Mouse (Mus musculus): ENCODE data around the gene Tnnc1. TPM values are rescaled to one million over a fixed set of nuclear protein-coding genes. Genes with fewer than 3 reads are reported as not detected.

Tnnc1 gene
- polyA plus RNA-seq, 1 experiment from 2014 or later = 77.2 TPM

DNA sequence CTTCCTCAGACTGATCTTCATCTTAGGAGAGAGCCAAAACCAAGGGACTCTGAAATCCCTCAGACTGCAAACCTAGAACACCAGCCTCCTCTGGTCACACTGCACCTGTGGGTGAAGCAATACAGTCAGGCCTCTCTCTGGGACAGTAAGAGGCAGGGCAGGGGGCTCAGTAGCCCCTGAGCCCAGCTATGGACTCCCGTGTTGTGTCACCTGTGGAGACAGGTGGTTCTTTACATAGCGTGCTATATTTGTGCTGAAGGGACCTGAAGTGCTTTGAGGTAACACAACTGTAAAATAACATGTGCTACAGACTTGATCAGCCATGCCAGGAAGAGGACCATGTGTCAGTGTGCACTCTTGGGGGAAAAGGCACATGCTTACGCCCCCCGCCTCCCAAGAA lies 12.6 kb upstream of the Tnnc1 start:
- H3K4me2 ChIP-seq (replicated peaks; ENCODE audit: low read depth, low read length) = peak overlapping the region; percentile 27
- WGBS = 87% methylated on average over 4 of the region's 4 CpGs
- no peak overlapping the region for H3K4me3 ChIP-seq (ENCODE audit: low read depth, low read length)
- no peaks in the 10 kb centered on the region for H3K9me3 ChIP-seq (ENCODE audit: low read length)
- peak overlapping the region; percentile 84 for H3K27ac ChIP-seq (ENCODE audit: low read length)
- H3K36me3 ChIP-seq (ENCODE audit: insufficient read depth, low read length) = peaks cover 11% of the 10 kb centered on the region; the same call in 1 of the 2 replicates
- H3K4me1 ChIP-seq (ENCODE audit: insufficient read depth, low read depth, low read length) = peaks cover 21% of the 10 kb centered on the region; the same call in 1 of the 2 replicates
- no peak for DNase-seq (ENCODE audit: low spot score)
- no peak overlapping the region for H3K9ac ChIP-seq (replicated peaks; ENCODE audit: low read depth)
- TF ChIP-seq EP300 (IDR thresholded peaks at IDR 0.05) = no peak
- no peak for TF ChIP-seq CTCF (IDR thresholded peaks at IDR 0.05)
- no peak for ATAC-seq
- no peaks in the 10 kb centered on the region for H3K27me3 ChIP-seq (replicated peaks; ENCODE audit: insufficient read depth, low read length)

DNA sequence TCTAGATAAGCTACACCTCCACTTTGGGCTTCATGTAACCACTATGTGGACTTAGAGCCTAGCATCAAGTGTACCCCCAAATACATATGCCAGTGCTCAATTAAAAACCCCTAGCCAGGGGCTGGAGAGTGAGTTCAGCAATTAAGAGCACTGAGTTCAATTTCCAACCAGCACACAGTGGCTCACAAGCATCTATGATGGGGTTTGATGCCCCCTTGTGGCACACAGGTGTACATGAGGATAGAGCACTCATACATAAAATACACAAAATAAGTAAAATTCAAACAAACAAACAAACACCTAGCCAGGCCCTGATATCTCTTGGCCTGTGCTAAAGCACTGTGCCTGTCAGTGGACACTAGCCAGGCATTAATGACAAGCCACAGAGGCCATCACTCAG lies 12.1 kb upstream of the Tnnc1 start:
- Histone ChIP-seq H3K4me1 (ENCODE audit: insufficient read depth, low read depth, low read length) (peaks cover 21% of the 10 kb centered on the region; the same call in 1 of the 2 replicates), H3K4me3 (ENCODE audit: low read depth, low read length) (no peak overlapping the region), H3K27ac (ENCODE audit: low read length) (peak overlapping the region; percentile 84), H3K4me2 (replicated peaks; ENCODE audit: low read depth, low read length) (no peak overlapping the region), H3K27me3 (replicated peaks; ENCODE audit: insufficient read depth, low read length) (no peaks in the 10 kb centered on the region), H3K36me3 (ENCODE audit: insufficient read depth, low read length) (peaks cover 8% of the 10 kb centered on the region; the same call in 1 of the 2 replicates), H3K9me3 (ENCODE audit: low read length) (no peaks in the 10 kb centered on the region), H3K9ac (replicated peaks; ENCODE audit: low read depth) (no peak overlapping the region)
- TF ChIP-seq EP300 (IDR thresholded peaks at IDR 0.05) (no peak), CTCF (IDR thresholded peaks at IDR 0.05) (peak; percentile 76)
- DNase-seq (ENCODE audit: low spot score) = peak; percentile 63
- no peak for ATAC-seq

DNA sequence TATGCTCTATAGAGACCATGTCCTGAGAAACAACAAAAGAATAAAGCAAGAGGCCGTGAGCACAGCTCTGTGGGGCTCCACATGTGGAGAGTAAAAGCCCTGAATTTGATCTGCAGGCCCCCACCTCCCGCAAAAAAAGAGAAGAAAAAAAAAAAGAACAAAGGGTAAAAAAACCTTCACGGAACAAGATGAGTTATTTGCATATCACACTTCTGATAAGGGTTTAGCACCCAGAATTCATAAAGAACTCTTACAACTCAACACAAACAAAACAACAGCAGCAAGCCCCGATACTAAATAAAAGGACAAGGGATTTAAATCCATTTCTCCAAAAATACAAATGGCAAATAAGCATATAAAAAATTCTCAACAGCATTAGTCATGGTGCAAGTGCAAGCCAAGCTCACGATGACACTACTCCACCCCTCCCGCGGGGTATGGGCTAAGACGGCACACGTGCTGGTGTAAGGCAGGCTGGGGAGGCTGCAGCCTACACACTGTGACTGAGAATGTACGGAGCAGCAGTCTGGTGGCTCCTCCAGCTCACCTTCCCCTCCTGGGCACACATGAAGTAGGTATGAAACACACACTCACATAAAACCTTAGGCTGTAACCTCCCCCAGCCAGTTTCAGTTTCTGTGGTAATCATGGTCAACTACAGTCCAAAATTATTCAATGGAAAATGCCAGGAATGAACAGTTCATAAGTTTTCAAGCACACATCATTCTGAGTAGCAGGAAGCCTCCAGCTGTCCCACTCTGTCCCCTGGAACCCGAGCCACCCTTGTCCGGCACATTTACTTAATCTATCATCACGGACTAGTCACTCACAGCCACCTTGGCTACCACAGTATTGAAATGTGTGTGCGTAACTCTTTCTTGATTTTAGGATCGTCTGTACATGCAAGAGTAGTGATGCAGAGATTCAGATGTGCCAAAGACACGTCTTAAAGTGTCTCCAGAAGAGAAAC lies 10.3 kb upstream of the Tnnc1 start:
- WGBS = 35% methylated on average over 16 of the region's 16 CpGs
- Histone ChIP-seq H3K9me3 (ENCODE audit: low read length) (no peaks in the 10 kb centered on the region), H3K4me1 (ENCODE audit: insufficient read depth, low read depth, low read length) (peaks cover 21% of the 10 kb centered on the region; the same call in 1 of the 2 replicates), H3K36me3 (ENCODE audit: insufficient read depth, low read length) (peaks cover 4% of the 10 kb centered on the region; the same call in 1 of the 2 replicates), H3K27me3 (replicated peaks; ENCODE audit: insufficient read depth, low read length) (no peaks in the 10 kb centered on the region), H3K4me2 (replicated peaks; ENCODE audit: low read depth, low read length) (peak overlapping the region; percentile 27; the same call in 1 of the 2 replicates), H3K9ac (replicated peaks; ENCODE audit: low read depth) (no peak overlapping the region), H3K4me3 (ENCODE audit: low read depth, low read length) (no peak overlapping the region), H3K27ac (ENCODE audit: low read length) (peak overlapping the region; percentile 68)
- DNase-seq (ENCODE audit: low spot score) (peak; percentile 91), ATAC-seq (peak; percentile 69)
- TF ChIP-seq CTCF (IDR thresholded peaks at IDR 0.05) = no peak
- TF ChIP-seq EP300 (IDR thresholded peaks at IDR 0.05) = peak; percentile 76

DNA sequence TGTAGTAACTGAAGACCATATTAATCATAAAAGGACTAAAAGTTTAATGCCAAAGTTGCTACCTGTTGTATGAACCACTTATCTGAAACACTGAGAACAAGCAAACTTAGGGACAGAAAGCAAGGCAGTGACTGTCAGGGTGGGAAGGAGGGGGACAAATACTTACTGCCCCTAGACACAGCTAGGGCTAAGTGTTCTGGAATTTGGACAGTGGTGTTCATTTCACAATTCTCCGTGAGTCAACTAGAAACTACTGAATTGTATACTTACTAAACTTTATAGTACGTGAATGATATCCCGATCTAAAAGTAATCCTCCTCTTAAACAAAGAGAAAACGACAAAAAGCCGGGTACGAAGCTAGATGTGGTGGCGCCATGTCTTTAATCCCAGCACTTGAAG lies 8.5 kb upstream of the Tnnc1 start:
- Histone ChIP-seq H3K27ac (ENCODE audit: low read length) (peak overlapping the region; percentile 45), H3K27me3 (replicated peaks; ENCODE audit: insufficient read depth, low read length) (no peaks in the 10 kb centered on the region), H3K4me2 (replicated peaks; ENCODE audit: low read depth, low read length) (no peak overlapping the region), H3K36me3 (ENCODE audit: insufficient read depth, low read length) (peaks cover 15% of the 10 kb centered on the region; the same call in 1 of the 2 replicates), H3K9me3 (ENCODE audit: low read length) (no peaks in the 10 kb centered on the region), H3K9ac (replicated peaks; ENCODE audit: low read depth) (no peak overlapping the region), H3K4me3 (ENCODE audit: low read depth, low read length) (no peak overlapping the region), H3K4me1 (ENCODE audit: insufficient read depth, low read depth, low read length) (peaks cover 21% of the 10 kb centered on the region; the same call in 1 of the 2 replicates)
- 69% methylated on average over 7 of the region's 7 CpGs for WGBS
- DNase-seq (ENCODE audit: low spot score) = peak; percentile 67
- TF ChIP-seq CTCF (IDR thresholded peaks at IDR 0.05) = no peak
- TF ChIP-seq EP300 (IDR thresholded peaks at IDR 0.05) = 0 out of 2 replicates have a peak, but pooled peaks have one; percentile 6
- no peak for ATAC-seq

DNA sequence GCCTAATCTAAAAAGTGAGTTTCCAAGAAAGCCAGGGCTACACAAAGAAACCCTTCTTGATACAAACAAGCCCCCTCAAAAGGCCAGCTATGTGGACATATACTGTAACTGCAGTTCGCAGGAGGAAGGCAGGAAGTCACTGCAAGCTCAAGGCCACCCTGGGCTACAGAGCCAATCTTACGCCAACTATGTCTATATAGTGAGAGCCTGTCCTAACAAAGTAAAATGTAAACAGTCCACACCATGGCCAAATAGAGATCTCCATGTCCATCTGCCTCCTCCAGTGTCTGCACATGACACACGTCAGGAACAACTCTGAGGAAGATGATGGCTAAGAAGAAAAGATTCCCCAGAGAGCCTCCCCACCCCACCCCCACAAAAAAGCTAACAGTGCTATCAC lies 8.1 kb upstream of the Tnnc1 start:
- TF ChIP-seq EP300 (IDR thresholded peaks at IDR 0.05) (no peak), CTCF (IDR thresholded peaks at IDR 0.05) (peak; percentile 22; the same call in 1 of the 2 replicates)
- 0 out of 2 replicates have a peak, but pooled peaks have one; percentile 7 for ATAC-seq
- Histone ChIP-seq H3K27ac (ENCODE audit: low read length) (peak overlapping the region; percentile 45; the same call in 1 of the 2 replicates), H3K27me3 (replicated peaks; ENCODE audit: insufficient read depth, low read length) (no peaks in the 10 kb centered on the region), H3K4me1 (ENCODE audit: insufficient read depth, low read depth, low read length) (peaks cover 19% of the 10 kb centered on the region; the same call in 1 of the 2 replicates), H3K36me3 (ENCODE audit: insufficient read depth, low read length) (peaks cover 15% of the 10 kb centered on the region; the same call in 1 of the 2 replicates), H3K4me2 (replicated peaks; ENCODE audit: low read depth, low read length) (no peak overlapping the region), H3K9me3 (ENCODE audit: low read length) (no peaks in the 10 kb centered on the region), H3K4me3 (ENCODE audit: low read depth, low read length) (no peak overlapping the region), H3K9ac (replicated peaks; ENCODE audit: low read depth) (no peak overlapping the region)
- DNase-seq (ENCODE audit: low spot score) = peak; percentile 37
- 33% methylated on average over 3 of the region's 3 CpGs for WGBS

DNA sequence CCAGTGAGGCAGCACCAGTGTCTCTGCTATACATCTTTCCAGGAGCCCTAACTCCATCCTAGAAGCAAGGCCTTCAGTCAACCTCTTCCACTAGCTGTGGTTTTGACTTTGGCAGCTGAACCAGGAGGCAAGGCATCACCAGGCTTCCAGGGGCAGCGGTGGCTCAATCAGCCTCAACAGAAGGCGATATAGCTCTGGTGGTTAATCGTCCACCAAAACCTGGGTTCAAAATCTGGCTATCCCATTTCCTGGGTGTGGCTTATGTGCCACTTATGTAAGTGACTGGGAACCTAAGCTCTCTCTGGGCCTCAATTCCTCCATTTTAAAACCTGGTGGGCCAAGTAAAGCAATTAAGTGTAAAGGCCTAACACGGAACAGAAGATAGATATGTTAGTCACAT lies 3.3 kb upstream of the Tnnc1 start:
- Histone ChIP-seq H3K4me2 (replicated peaks; ENCODE audit: low read depth, low read length) (peak overlapping the region; percentile 72), H3K27me3 (replicated peaks; ENCODE audit: insufficient read depth, low read length) (no peaks in the 10 kb centered on the region), H3K4me3 (ENCODE audit: low read depth, low read length) (peak overlapping the region; percentile 77), H3K9ac (replicated peaks; ENCODE audit: low read depth) (0 out of 2 replicates have a peak overlapping the region, but pooled peaks have one; percentile 93), H3K27ac (ENCODE audit: low read length) (peak overlapping the region; percentile 94), H3K9me3 (ENCODE audit: low read length) (no peaks in the 10 kb centered on the region), H3K36me3 (ENCODE audit: insufficient read depth, low read length) (peaks cover 15% of the 10 kb centered on the region; the same call in 1 of the 2 replicates), H3K4me1 (ENCODE audit: insufficient read depth, low read depth, low read length) (peaks cover 11% of the 10 kb centered on the region; the same call in 1 of the 2 replicates)
- ATAC-seq (no peak), DNase-seq (ENCODE audit: low spot score) (no peak)
- TF ChIP-seq CTCF (IDR thresholded peaks at IDR 0.05) (no peak), EP300 (IDR thresholded peaks at IDR 0.05) (no peak)
- WGBS = 55% methylated on average over 4 of the region's 4 CpGs

Data from lung, postnatal 0 days (tissue).